In the genomic region with DNA sequence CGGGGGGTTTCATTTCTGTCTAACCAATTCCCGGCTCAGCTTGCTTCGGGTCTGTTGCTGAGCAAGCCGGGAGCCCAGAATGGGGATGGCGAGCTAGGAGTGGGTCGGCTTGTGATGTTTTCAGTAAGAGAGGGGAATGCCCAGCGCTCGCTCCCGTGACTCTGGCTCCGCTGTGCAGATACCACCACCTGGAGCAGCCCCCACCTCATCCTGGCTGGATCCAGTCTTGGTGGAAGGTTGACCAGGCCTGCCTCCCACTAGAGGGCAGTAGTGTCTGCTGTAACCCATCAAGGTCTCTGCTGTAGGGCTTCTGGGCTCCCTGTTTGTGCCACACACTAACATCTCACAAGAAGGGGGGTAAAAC, we compare ENCODE assay signal across 8 mouse cellular contexts. TPM values are rescaled to one million over a fixed set of nuclear protein-coding genes. Genes with fewer than 3 reads are reported as not detected.
DNase-seq lines count a peak whose midpoint lies in the region; ATAC-seq and TF ChIP-seq lines count a peak whose summit lies in the region.

No protein-coding gene starts in this region.

- H3K9ac ChIP-seq in ES-Bruce4 (ENCODE audit: low read depth, poor library complexity, severe bottlenecking): no peak overlapping the region
- peak overlapping the region; percentile 63 for H3K9ac ChIP-seq in forebrain, embryonic 13.5 days
- no peak overlapping the region; the same call in 1 of the 2 replicates for H3K9ac ChIP-seq in heart, postnatal 0 days (replicated peaks; ENCODE audit: low read depth, low read length)
- no peak overlapping the region for H3K9ac ChIP-seq in liver, postnatal 0 days (replicated peaks)

- DNase-seq in c-Kit-negative CD71-positive TER-119-positive erythroid progenitor cells, embryonic 14.5 days (ENCODE audit: low read depth, low spot score): peak; percentile 48
- DNase-seq in heart, postnatal 0 days (ENCODE audit: low spot score): peak; percentile 74
- peak; percentile 73 to 86 for DNase-seq in kidney, postnatal 36 days
- peak; percentile 74 for DNase-seq in liver, postnatal 0 days
- DNase-seq in thymus, adult 2 months: peak; percentile 54

- no peak for TF ChIP-seq POLR2A in ES-Bruce4 (IDR thresholded peaks at IDR 0.05; ENCODE audit: insufficient read depth, low read length)
- TF ChIP-seq POLR2A in thymus, adult 2 months (IDR thresholded peaks at IDR 0.05; ENCODE audit: control insufficient read depth, extremely low read depth, insufficient read depth, low read length, poor library complexity): no peak

- TF ChIP-seq CTCF in ES-Bruce4 (IDR thresholded peaks at IDR 0.05; ENCODE audit: low read depth, low read length): peak; percentile 92
- TF ChIP-seq CTCF in heart, postnatal 0 days (IDR thresholded peaks at IDR 0.05; ENCODE audit: low read depth): peak; percentile 86
- TF ChIP-seq CTCF in liver, postnatal 0 days (IDR thresholded peaks at IDR 0.05; ENCODE audit: low read depth): peak; percentile 86
- peak; percentile 48; the same call in 1 of the 2 replicates for TF ChIP-seq CTCF in thymus, adult 2 months (IDR thresholded peaks at IDR 0.05; ENCODE audit: borderline replicate concordance, control insufficient read depth, extremely low read depth, insufficient read depth, low read length, poor library complexity)

- H3K9me3 ChIP-seq in ES-Bruce4 (replicated peaks; ENCODE audit: control insufficient read depth, insufficient read depth, low read length, poor library complexity, severe bottlenecking): no peaks in the 10 kb centered on the region
- H3K9me3 ChIP-seq in forebrain, embryonic 13.5 days (replicated peaks): no peaks in the 10 kb centered on the region
- H3K9me3 ChIP-seq in heart, postnatal 0 days (replicated peaks; ENCODE audit: control insufficient read depth, low read length): no peaks in the 10 kb centered on the region
- no peaks in the 10 kb centered on the region for H3K9me3 ChIP-seq in liver, postnatal 0 days (ENCODE audit: low read length)

- no peak overlapping the region for H3K27ac ChIP-seq in ES-Bruce4 (ENCODE audit: insufficient read depth, low read length)
- peak overlapping the region; percentile 55; the same call in 1 of the 2 replicates for H3K27ac ChIP-seq in forebrain, embryonic 13.5 days
- peak overlapping the region; percentile 85 for H3K27ac ChIP-seq in heart, postnatal 0 days (ENCODE audit: low read depth)
- H3K27ac ChIP-seq in liver, postnatal 0 days (ENCODE audit: low read depth): no peak overlapping the region
- no peak overlapping the region for H3K27ac ChIP-seq in thymus, adult 2 months (ENCODE audit: control insufficient read depth, insufficient read depth, low read length)

- H3K4me3 ChIP-seq in ES-Bruce4 (ENCODE audit: low read depth, low read length): no peak overlapping the region
- peak overlapping the region; percentile 39 for H3K4me3 ChIP-seq in forebrain, embryonic 13.5 days
- peak overlapping the region; percentile 37 for H3K4me3 ChIP-seq in heart, postnatal 0 days (ENCODE audit: low read depth, low read length)
- peak overlapping the region; percentile 7; the same call in 1 of the 2 replicates for H3K4me3 ChIP-seq in liver, postnatal 0 days (ENCODE audit: low read depth, low read length)
- H3K4me3 ChIP-seq in thymus, adult 2 months (ENCODE audit: control insufficient read depth, insufficient read depth, low read length): no peak overlapping the region

- TF ChIP-seq EP300 in ES-Bruce4 (IDR thresholded peaks at IDR 0.05; ENCODE audit: insufficient read depth, low read depth, low read length): no peak
- TF ChIP-seq EP300 in heart, postnatal 0 days (IDR thresholded peaks at IDR 0.05; ENCODE audit: low read depth): no peak
- TF ChIP-seq EP300 in liver, postnatal 0 days (IDR thresholded peaks at IDR 0.05; ENCODE audit: low read depth): no peak

- 2% methylated on average over 10 of the region's 10 CpGs for WGBS in forebrain, embryonic 13.5 days
- WGBS in heart, postnatal 0 days: 7% methylated on average over 10 of the region's 10 CpGs
- 28% methylated on average over 10 of the region's 10 CpGs for WGBS in liver, postnatal 0 days (ENCODE audit: insufficient replicate concordance)
- 49% methylated on average over 10 of the region's 10 CpGs for WGBS in thymus, adult 2 months

- no peaks in the 10 kb centered on the region for H3K4me1 ChIP-seq in ES-Bruce4 (ENCODE audit: control insufficient read depth, insufficient read depth, low read length)
- H3K4me1 ChIP-seq in forebrain, embryonic 13.5 days: peaks cover 11% of the 10 kb centered on the region
- peaks cover 33% of the 10 kb centered on the region for H3K4me1 ChIP-seq in heart, postnatal 0 days (ENCODE audit: control insufficient read depth, insufficient read depth)
- H3K4me1 ChIP-seq in liver, postnatal 0 days (ENCODE audit: insufficient read depth): peaks cover 5% of the 10 kb centered on the region; the same call in 1 of the 2 replicates
- H3K4me1 ChIP-seq in thymus, adult 2 months (replicated peaks; ENCODE audit: control insufficient read depth, insufficient read depth, low read length): no peaks in the 10 kb centered on the region

- peak; percentile 94 for ATAC-seq in forebrain, embryonic 13.5 days
- peak; percentile 58 for ATAC-seq in heart, postnatal 0 days (ENCODE audit: insufficient read depth, low read depth)
- peak; percentile 75 for ATAC-seq in liver, postnatal 0 days
- ATAC-seq in neutrophil, adult 5-6 weeks (ENCODE audit: extremely low read depth, insufficient number of reproducible peaks, low FRiP score, poor library complexity, severe bottlenecking): peak; percentile 25; the same call in 1 of the 2 replicates

- no peaks in the 10 kb centered on the region for H3K27me3 ChIP-seq in ES-Bruce4 (ENCODE audit: control insufficient read depth, insufficient read depth, low read length, poor library complexity, severe bottlenecking)
- H3K27me3 ChIP-seq in forebrain, embryonic 13.5 days: no peaks in the 10 kb centered on the region
- no peaks in the 10 kb centered on the region for H3K27me3 ChIP-seq in heart, postnatal 0 days (ENCODE audit: control insufficient read depth, insufficient read depth, low read length)
- no peaks in the 10 kb centered on the region for H3K27me3 ChIP-seq in liver, postnatal 0 days (ENCODE audit: insufficient read depth, low read length)
- no peaks in the 10 kb centered on the region for H3K27me3 ChIP-seq in thymus, adult 2 months (ENCODE audit: control insufficient read depth, insufficient read depth, low read length)

- H3K4me2 ChIP-seq in forebrain, embryonic 13.5 days: peak overlapping the region; percentile 67
- H3K4me2 ChIP-seq in heart, postnatal 0 days (ENCODE audit: low read depth, low read length): peak overlapping the region; percentile 66
- peak overlapping the region; percentile 55 for H3K4me2 ChIP-seq in liver, postnatal 0 days (ENCODE audit: low read depth, low read length)

- no peaks in the 10 kb centered on the region for H3K36me3 ChIP-seq in ES-Bruce4 (ENCODE audit: control insufficient read depth, insufficient read depth, low read length, poor library complexity, severe bottlenecking)
- no peaks in the 10 kb centered on the region for H3K36me3 ChIP-seq in forebrain, embryonic 13.5 days (ENCODE audit: poor library complexity, severe bottlenecking)
- H3K36me3 ChIP-seq in heart, postnatal 0 days (replicated peaks; ENCODE audit: control insufficient read depth, insufficient read depth, low read length): peaks cover 47% of the 10 kb centered on the region
- H3K36me3 ChIP-seq in liver, postnatal 0 days (replicated peaks; ENCODE audit: insufficient read depth, low read length): peaks cover 30% of the 10 kb centered on the region
- H3K36me3 ChIP-seq in thymus, adult 2 months (ENCODE audit: control insufficient read depth, insufficient read depth, low read length): no peaks in the 10 kb centered on the region

RNA-seq across cellular contexts. Expression of a gene that starts 31.9 kb away (rescaled TPM):
- polyA plus RNA-seq in ES-Bruce4 (2011; ENCODE audit: insufficient read depth, insufficient read length, low read depth, missing spikeins): 6.9 and 7.6 TPM in 2 replicates
- 14.0 and 17.2 TPM in 2 replicates for polyA plus RNA-seq in forebrain, embryonic 13.5 days (2015; fragmentation: Nextera tagmentation; extraction: Ambion mirVana)
- total RNA-seq in heart, postnatal 0 days (2014; rRNA removed; ENCODE audit: low replicate concordance): 195 TPM in 2 replicates
- 282 and 284 TPM in 2 replicates for polyA plus RNA-seq in heart, postnatal 0 days (2015; fragmentation: Nextera tagmentation; extraction: Ambion mirVana)
- polyA plus RNA-seq in liver, postnatal 0 days (2015; fragmentation: Nextera tagmentation; extraction: Ambion mirVana): 63.6 and 75.5 TPM in 2 replicates
- total RNA-seq in neutrophil, adult 5-6 weeks (2017): 0.74 and 2.3 TPM in 2 replicates
- polyA plus RNA-seq in thymus, adult 2 months (2012; rRNA removed): 32.6 and 43.5 TPM in 2 replicates

Comparison
In these comparisons a context has a peak if more than half of its experiments do, and no peak if none do; other contexts are left out.
1. H3K27ac ChIP-seq: peak in forebrain, embryonic 13.5 days (single experiment) and heart, postnatal 0 days (single experiment); none in ES-Bruce4 (single experiment), liver, postnatal 0 days (single experiment) and thymus, adult 2 months (single experiment).
2. H3K4me3 ChIP-seq: peak in forebrain, embryonic 13.5 days (single experiment), heart, postnatal 0 days (single experiment) and liver, postnatal 0 days (single experiment); none in ES-Bruce4 (single experiment) and thymus, adult 2 months (single experiment).
3. ATAC-seq: peak in every context shown above with its lines; median percentile 94 in forebrain, embryonic 13.5 days; 75 in liver, postnatal 0 days; 58 in heart, postnatal 0 days; 25 in neutrophil, adult 5-6 weeks.
4. Peak in every context shown above with its lines, with median percentiles within 50 percentile points of each other: CTCF ChIP-seq, DNase-seq and H3K4me2 ChIP-seq.